Mouse (Mus musculus) left cerebral cortex, postnatal 4 days (tissue): ENCODE results near the gene Adcy2. TPM values are rescaled to one million over a fixed set of nuclear protein-coding genes. Genes with fewer than 3 reads are reported as not detected.
A peak's percentile ranks its signal among the peaks of the same experiment; 100 is the strongest.

Experiments
- DNase-seq: peaks from one replicate; pipeline ENCODE4 v3.0.0-alpha.2; 2022
- intact Hi-C: fragments of 180-260 bp; cut with DNase I; formaldehyde crosslinking; loops from one replicate; pipeline ENCODE4 v1.15.1; 2025
- total RNA-seq, 2 experiments: library from RNA; stranded (reverse); gene quantifications; 2 replicates each; pipeline ENCODE4 v1.2.3; 2021

Adcy2 gene
- 10 to 100 TPM; 32.4 to 49.9 TPM for total RNA-seq

DNA sequence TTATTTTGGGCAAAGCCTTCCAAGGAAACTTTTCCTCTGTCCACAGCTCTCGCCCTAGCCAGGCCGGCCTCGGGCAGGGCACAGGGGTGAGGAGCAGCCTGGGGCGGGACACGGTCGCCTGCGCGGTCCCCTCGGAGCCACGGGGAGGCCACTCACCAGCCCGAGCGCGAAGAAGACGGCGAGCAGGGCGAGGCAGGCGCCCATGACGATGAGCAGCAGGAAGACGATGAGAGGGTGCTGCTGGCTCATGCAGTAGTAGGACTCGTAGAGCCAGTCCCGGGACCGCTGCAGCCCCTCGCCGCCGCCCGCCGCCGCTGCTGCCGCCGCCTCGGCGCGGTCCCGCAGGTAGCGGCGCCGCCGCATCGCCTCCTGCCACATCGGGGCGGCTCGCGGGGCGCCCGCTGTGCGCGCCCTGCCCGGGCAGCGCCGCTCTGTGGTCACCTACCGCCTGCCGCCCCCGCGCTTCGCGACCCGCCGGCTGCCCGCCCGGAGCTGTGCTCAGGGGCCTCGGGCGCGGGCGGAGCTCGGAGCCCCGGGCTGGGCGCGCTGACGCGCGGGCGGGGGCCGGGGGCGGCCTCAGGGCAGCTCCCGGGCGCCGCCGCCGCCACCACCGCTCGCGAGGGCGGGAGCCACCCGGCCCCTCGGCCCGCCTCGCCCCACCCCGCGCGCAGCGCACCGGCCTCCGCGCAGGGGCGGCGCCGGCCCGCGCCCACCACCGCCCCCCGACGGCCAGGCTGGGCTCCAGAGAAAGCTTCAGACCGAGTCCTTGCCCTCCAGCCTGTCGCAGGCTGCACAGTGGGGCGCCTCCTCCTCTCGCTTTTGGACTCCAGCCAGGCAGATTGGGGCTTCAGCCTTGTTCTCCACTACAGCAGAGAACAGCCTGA lies at the start of gene Adcy2:
Gene Adcy2 (minus strand): TSS at position 624 of the 884 bp plus-strand sequence.
- peak; percentile 74 for DNase-seq
- intact Hi-C loops = loop anchor here (5.0 kb wide), 1 partner anchor 377 kb away; no protein-coding TSS in a partner anchor

DNA sequence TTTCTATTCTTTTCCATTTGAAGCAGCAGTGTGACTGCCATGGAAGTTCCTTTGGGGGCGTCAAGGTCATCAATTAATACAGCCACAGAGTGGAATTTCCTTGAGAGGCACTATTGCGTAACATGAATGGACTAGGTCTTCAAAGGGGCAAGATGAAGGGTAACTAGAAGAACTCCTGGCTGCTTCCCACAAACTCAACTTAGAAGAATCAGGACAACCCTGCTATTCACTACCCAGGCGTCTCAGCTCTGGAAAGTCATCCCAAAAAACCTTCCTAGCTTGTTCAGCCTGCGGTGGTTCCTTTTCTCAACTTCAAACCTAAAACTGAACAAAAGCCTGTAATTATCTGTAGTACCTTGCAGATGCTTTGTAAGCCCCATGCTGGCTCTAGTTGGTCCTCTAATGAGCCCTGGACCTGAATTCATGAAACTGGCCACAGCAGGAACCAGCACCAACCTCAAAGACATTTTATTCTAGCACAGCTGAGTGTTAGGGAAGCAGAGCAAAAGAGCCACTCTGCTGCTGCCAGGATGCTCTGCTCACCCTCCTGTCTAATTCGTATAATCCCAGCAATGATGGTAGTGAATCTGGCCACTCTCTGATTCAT lies 37.8 kb upstream of the Adcy2 start:
- intact Hi-C loops = no loop called here
- no peak for DNase-seq

DNA sequence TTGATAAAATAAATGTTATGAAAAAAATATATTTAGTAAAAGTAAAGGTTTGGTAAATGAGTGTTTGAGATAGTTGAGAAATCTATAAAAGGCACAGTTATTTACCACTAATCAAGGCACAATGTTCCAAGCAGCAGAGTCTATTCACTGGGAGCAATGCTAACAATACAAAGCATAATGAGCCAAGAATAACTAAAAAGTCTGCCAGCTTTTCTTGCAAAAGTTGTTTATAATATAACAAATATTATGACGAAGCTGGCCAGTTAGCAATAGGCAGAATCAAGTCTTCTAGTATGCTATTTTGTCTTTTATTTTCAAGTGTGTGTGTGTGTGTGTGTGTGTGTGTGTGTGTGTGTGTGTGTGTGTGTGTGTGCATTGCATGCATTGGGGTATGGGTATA lies 35.3 kb upstream of the Adcy2 start:
- intact Hi-C loops = no loop called here
- DNase-seq = no peak

DNA sequence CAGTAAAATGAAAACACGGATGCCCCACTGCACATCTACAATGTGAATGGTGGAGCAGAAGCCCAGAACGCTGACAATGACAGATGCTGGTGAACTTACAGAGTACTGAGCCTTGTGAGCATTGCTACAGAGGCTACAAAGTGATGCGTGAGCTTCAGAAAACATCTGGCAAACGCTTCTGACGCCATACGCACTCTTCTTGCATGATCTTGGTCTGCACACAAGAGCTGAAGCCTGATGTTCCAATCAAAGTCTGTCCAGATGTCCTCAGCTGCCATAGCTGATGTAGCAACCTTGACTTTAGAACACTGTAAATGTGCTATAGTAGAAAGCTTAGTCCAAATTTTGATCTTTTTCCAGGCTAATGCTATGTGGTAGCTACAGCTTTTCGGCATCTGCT lies 34.2 kb upstream of the Adcy2 start:
- DNase-seq = no peak
- intact Hi-C loops = no loop called here

DNA sequence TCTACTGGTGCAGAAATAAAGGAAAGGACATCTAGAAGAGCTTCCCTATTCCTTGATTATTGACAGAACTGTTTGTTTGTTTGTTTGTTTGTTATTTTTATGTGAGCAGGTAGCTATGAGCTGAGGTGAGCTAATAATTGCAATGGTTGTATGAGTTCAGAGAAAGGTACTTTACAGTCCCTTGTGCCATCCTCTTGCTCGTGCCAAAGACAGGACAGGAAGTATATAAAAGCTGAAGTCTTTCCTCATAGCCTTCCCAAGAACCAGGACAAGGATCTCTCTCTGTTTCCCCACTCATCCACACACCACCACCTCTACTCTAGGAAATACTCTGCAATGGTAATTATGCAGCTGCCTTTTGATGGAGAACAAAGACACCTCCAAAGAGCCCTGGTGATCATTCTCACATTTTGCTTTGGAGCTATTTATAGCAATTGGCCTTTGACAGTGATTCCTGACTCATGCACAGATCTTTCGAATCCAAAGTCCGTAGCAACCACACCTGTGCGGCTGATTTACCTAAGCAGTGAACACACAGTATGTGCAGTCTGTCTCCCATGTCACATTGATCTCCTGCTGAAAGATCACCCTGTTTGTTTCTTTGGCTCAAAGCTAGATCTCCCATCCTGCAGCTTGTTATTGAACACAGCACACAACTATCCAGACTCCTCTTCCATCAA lies 29.9 kb upstream of the Adcy2 start:
- DNase-seq = no peak
- intact Hi-C loops = no loop called here

DNA sequence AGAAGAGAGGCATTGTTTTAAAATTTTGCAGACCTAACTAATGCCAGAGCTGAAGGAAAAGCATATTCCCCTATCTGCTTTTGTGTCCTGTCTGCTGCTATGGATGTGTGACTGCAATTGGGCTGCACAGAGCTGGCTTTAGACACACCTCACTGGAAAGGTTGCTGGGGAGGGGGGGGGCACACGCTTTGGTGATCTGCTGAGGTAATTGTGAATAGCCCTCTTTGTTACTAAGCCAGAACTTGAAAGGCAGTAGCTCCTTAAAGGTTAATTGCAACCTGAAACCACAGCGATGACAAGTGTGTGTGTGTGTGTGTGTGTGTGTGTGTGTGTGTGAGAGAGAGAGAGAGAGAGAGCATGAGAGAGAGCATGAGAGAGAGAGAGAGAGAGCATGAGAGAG lies 25.6 kb upstream of the Adcy2 start:
- intact Hi-C loops = no loop called here
- no peak for DNase-seq

DNA sequence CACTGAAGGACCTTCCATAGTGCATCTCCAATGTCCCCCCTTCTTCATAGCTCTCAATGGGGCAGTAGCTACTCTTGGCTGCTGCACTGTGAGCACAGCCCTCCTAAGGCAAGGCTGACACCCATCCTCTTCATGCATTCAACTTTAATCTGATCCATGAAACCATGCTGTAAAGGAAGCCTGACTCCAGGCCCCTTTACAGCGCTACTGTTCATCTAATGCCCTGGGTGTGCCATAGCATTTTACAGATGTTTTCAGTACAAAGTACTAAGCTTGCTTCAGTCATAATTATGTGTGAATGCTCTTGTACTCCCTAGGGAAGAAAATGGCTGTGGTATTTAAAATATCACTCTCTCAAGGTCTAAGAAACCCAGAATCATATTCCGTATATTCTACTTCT lies 23.9 kb upstream of the Adcy2 start:
- intact Hi-C loops = no loop called here
- no peak for DNase-seq

DNA sequence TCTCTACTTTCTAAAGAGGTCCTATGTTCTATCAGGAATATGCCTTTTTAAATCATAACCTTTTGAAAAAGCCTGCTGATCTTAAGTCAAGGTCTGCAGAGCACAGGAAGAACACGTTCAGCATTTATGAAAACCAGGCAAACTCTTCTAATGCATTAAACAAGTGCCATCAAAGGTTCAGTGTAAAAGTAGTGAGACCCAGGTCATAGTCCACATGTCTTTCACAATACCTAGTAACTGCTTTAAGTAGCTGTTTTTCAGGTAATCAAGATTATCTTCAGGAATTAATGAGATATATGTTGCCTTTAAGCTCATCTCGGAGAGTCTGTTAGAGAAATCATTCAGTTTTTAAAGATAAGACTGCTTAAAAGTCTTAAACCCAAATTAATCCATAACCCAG lies 21.2 kb upstream of the Adcy2 start:
- DNase-seq = no peak
- intact Hi-C loops = no loop called here

DNA sequence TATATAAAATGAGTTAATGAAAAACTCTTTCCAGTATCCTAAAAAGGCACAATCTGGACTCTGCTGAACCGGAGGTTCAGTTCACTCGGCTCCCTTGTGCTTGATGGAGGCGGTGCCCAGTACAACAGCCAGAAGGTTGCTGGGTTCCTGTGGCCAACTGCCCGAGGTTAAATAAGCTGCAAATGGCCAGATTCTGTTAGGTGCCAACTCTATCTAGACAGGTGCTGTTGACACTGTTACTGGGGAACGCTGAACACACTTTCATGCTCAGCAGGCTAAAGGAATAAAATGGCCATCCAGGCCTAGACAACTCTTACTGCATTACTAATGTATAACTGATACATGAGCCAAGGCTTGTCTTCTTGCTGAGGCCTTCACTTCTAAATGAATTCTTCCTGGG lies 7.6 kb upstream of the Adcy2 start:
- intact Hi-C loops = loop anchor here (10.0 kb wide), 1 partner anchor 402 kb away; no protein-coding TSS in a partner anchor
- peak; percentile 45 for DNase-seq

DNA sequence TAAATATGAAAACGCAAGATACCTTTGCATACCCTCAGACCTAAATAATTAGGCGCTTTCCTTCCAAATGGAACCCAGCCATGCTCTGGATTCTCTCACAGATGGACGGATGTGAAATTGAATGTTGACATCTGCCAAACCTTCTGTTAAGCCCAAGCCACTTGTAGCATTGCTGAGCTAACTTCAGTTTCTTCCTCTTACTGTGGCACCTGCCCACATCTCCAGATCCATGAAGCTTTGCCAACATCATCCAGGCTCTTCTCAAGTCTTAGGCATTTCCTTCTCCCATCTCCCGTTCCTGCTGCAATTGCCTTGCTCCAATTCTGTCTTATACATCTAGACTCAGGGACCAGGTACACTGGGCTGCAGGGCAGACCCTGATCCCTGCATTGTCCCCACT lies 6.8 kb upstream of the Adcy2 start:
- DNase-seq = peak; percentile 17
- intact Hi-C loops = loop anchor here (10.0 kb wide), 1 partner anchor 401 kb away; no protein-coding TSS in a partner anchor

DNA sequence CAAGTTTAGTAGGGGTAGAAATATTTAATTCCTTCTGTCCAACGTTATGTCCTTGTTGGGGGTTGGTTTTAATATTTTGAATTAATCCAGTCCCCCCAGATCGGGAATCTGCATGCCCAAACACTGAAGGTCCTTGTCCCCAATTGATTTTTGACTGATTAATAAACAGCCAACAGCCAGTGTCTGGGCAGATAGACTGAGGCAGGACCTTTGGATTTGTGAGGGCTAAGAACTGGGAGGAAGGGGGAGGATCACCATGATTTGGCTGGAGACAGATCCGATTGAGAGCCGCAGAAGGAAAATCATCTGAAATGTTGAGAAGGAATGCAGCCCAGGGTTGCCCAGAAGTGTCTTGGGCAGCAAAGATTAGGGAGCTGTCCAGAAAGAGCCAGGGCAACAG lies 5.1 kb upstream of the Adcy2 start:
- no peak for DNase-seq
- intact Hi-C loops = loop anchor here (10.0 kb wide), 1 partner anchor 400 kb away; no protein-coding TSS in a partner anchor

DNA sequence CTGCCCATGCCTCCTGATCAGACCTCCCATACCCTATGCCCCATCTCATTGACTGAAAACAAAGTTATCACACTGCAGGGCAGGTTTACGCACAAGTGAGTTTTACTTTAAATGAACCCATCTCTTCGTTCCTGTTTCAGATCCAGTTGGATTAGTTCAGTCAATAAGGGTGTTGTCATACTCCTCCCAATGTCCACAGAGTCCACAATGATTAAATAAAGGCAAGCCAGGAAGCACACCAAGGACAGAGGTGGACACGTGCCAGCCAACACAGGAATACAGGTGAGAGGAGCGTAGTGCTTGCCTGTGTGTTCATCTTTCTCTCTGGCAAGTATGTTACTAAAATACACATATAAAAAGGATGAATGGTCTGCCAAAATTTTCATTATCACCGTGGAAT lies 3.3 kb upstream of the Adcy2 start:
- no peak for DNase-seq
- intact Hi-C loops = loop anchor here (2.0 to 10.0 kb wide), 2 partner anchors 398 to 458 kb away; no protein-coding TSS in a partner anchor

DNA sequence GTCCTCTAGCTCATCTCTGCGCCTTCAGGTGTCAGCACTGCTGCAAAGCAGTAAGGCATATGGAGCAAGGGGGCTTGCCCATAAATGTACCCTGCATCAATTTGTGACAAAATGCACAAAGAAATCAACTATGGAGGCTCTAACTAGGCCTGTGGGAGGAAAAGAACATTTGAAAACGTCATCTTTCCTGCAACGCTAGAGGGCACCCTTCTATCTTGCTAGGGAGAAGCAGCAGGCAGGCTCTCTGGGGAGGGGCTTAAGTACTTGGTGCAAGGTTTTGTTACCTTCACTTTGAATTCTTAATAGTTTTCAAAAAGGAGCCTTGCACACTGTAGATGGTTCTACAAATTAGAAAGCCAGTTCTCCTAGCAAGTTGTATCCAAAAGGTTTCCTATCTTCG lies 2.8 kb upstream of the Adcy2 start:
- intact Hi-C loops = loop anchor here (2.0 to 10.0 kb wide), 2 partner anchors 397 to 459 kb away; no protein-coding TSS in a partner anchor
- peak; percentile 59 for DNase-seq

DNA sequence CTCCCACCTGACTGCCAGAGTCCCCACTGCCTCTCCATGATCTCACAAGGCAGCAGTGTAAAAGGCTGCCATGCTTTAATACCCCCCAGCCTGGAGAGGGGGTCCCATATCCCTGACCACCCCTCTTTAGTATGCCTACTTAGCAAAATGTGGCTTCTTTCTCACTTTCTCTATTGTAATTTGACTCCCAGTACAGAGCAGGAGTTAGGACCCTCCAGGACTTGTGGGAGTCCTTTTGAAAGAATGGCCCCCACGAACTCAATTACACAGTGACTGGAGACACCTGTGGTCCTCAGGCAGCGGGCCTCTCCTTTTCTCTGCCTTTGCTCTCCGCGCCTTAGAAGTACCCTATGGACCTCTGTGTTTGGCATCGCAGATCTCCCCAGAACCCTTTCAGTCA lies 485 bp upstream of the Adcy2 start:
- intact Hi-C loops = loop anchor here (5.0 to 10.0 kb wide), 2 partner anchors 378 to 395 kb away; no protein-coding TSS in a partner anchor
- no peak for DNase-seq

DNA sequence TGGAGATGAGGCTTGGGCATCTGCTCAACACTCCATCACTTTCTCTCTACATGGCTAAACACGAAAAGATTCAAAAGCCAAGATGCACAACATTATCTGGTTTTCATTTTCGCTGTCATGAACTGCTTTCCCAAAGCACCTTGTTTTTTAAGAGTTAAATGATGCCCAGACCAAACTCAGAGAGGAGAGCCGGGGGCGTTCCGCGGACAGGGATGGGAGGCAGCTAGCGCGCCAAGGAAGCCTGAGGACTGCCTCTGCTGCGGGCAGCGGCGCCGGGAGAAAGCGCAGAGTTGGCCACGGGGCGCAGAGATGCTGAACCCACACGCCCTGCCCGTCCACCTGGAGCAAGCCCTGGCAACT lies 803 bp downstream of the Adcy2 start:
- no peak for DNase-seq
- intact Hi-C loops = loop anchor here (5.0 kb wide), 1 partner anchor 376 kb away; no protein-coding TSS in a partner anchor

DNA sequence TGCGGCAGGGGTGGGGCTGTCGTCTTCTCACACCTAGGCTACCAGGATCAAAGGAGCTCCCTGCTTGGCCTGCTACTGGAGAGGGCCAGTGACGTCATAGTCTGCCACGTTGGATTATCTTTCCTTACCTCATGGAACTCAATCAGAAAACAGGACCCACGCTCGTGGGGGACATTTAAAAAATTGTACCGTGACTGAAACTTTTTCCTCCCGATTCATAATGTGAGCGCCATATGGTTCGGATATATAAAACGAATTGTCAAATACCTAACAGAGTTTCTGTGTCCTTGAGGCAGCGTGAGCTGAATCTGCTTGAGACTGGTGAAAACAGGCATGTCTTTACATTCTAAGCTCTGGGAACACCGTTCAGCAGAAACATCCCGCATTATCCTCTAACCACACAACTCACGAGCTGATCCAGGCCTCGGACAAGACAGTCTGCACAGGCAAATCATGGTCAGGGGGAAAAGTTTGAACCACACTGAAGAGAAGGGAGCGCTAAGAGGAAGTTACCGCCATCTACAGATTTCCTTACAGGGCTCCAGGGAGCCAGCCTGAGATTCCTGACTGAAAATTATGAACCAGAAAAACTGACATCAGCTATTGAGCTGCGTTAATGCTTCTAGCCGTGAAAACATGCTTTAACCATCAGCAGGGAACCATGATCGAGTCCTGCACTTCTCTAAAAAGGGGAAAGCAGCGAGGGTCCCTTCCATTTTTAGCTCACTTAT lies 1.4 kb downstream of the Adcy2 start:
- intact Hi-C loops = loop anchor here (5.0 kb wide), 1 partner anchor 376 kb away; no protein-coding TSS in a partner anchor
- no peak for DNase-seq

DNA sequence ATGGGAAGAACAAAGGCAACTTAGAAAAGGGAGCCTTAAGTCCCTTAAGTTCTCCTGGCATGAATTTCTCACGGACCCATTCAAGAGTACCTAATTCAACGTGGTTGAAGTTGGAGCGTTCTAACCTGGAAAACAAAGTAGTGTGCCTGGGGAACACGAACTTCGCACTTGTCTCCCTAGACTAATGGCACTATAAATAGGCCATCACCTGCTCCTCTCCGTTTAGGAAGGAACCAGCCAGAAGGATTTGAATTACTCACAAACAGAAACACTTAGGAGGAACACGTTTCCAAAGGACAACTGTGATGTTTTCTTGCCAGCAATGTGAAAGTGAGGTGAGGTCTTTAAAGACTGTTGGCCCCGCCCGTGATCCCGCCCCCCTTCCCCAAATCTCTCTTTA lies 2.0 kb downstream of the Adcy2 start:
- intact Hi-C loops = loop anchor here (5.0 kb wide), 1 partner anchor 375 kb away; no protein-coding TSS in a partner anchor
- DNase-seq = no peak

DNA sequence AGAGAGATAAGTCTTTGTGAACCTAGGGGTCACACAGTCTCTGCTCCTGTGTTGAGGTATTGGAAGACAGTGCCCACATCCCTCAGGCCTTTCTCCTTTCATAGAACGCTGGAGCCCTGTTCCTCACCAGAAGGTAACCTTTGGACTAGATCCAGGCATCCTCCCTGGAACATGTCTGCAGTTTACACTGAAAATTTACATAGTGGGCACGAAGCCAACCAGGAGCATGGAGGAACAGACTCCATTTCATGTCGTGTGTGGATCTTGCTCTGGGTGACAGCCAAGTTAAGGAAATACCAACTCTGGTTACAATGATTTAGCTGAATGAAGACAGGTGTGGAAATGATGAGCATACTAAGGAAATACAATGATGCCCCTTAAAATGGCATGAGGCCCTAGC lies 2.7 kb downstream of the Adcy2 start:
- intact Hi-C loops = loop anchor here (5.0 kb wide), 1 partner anchor 374 kb away; no protein-coding TSS in a partner anchor
- peak; percentile 68 for DNase-seq

DNA sequence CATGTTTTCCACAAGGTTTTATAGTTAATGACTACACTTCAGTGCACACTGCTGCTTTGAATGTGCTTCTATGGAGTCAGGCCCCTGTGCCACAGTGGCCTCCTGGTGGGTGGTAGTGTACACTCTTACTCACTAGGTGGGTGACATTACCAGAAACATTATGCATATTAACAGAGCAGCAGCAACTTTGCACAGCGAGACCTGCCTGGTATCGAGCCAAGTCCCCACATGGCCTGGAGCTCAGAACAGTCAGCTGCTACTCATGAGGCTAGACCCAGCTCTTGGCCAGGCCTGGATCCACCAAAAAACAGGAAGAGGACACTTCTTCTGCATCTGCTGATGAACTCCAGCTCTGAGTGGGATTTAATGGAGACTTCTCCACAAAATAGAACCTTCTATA lies 13.6 kb downstream of the Adcy2 start:
- peak; percentile 34 for DNase-seq
- intact Hi-C loops = no loop called here

DNA sequence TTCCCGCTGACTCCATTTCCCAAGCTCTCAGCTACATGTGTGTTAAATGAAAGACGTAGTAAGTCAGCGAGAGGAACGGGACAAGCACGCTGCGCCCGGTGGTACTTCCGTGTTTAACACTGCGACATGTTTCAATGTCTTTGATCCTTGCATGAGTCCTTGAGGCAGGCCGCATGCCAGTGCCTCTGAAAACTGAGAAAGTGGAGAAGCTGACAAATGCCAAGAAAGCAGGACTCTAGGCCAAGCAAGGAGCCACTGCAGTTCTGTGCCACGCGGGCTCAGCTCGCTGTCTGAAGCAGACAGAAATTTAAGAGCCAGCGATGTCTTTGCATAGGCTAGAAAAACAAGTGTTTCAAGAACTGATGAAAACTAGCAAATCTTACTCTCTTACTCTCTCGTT lies 15.3 kb downstream of the Adcy2 start:
- DNase-seq = no peak
- intact Hi-C loops = no loop called here
